Mouse (Mus musculus): Measurements from ENCODE around the gene Olfr1510.

DNA sequence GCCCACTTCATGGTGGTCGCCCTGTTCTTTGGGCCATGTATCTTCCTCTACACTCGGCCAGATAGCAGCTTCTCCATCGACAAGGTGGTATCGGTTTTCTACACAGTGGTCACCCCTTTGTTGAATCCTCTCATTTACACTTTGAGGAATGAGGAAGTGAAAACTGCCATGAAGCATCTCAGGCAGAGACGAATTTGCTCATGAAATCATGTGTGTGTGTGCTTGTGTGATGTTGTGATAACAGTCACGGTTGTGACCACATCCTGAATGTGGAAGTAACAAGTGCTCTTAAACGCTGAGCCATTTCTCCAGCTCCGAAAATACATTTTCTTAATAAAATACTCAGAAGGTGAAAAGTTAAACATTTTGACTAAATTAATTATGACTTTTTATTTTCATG, 37.0 kb upstream of the Olfr1510 start:
- TF ChIP-seq CTCF (IDR thresholded peaks at IDR 0.05; ENCODE audit: control insufficient read depth, insufficient read depth, insufficient replicate concordance, low read depth, low read length) (no peak), POLR2A (IDR thresholded peaks at IDR 0.05; ENCODE audit: control insufficient read depth, low read depth, low read length) (no peak)
